Mouse (Mus musculus): ENCODE results near the gene Hdac4.

- no peak for TF ChIP-seq CTCF (IDR thresholded peaks at IDR 0.05; ENCODE audit: extremely low read depth, insufficient read depth, insufficient read length, insufficient replicate concordance)
- TF ChIP-seq POLR2A (IDR thresholded peaks at IDR 0.05; ENCODE audit: low read depth, low read length) = no peak
These were observed 248.1 kb downstream of the Hdac4 start for GRCm38 (mm10) chr1:91947441-91947840.
